Mouse (Mus musculus): ENCODE measurements around the gene Zbtb8os.

DNA sequence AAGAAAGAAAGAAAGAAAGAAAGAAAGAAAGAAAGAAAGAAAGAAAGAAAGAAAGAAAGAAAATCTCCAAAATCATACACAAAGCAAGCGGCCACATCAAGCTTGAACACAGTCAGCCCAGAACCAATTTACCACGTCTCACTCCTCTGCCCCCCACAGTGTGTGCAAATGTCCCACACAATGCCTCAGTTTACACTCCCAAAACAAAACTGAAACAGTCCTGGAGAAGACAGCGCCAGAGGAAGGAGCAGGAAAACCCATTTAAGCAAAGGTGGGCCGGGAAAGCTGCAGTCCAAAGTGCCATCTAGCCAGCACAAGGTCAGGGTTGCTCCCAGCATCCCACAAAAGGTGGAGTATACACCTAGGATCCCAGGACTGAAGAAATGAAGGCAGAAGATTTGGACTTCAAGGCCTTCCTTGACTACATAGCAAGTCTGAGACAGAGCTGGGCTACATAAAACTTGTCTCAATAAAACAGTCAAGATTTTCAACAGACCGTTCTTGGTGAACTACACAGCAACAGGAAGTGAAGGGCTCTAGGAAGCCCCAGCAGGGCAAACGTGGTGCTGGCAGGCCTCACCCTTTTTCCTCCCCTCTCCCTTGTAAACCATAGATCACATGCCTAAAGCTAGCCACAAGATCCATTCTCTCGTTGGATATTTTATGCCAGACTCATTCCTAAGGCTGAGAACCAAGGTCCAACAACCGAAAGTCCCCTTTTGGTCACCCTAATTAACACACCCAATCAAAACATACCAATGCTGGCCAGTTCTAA lies 37.9 kb downstream of the Zbtb8os start:
- TF ChIP-seq CTCF (IDR thresholded peaks at IDR 0.05; ENCODE audit: low read depth) = no peak
- no peak for TF ChIP-seq EP300 (IDR thresholded peaks at IDR 0.05; ENCODE audit: low read depth)

Data from liver, embryonic 14.5 days (tissue).